Mouse (Mus musculus): ENCODE measurements around the gene Dcaf8.
A peak's percentile ranks its signal among the peaks of the same experiment; 100 is the strongest.

Gene Dcaf8

GRCm38 (mm10) chr1:172197146-172197545 lies 49.3 kb downstream of the Dcaf8 start:
- DNase-seq (ENCODE audit: low spot score): no peak

GRCm38 (mm10) chr1:172197851-172198250 lies 50.0 kb downstream of the Dcaf8 start:
- no peak for DNase-seq (ENCODE audit: low spot score)

DNA sequence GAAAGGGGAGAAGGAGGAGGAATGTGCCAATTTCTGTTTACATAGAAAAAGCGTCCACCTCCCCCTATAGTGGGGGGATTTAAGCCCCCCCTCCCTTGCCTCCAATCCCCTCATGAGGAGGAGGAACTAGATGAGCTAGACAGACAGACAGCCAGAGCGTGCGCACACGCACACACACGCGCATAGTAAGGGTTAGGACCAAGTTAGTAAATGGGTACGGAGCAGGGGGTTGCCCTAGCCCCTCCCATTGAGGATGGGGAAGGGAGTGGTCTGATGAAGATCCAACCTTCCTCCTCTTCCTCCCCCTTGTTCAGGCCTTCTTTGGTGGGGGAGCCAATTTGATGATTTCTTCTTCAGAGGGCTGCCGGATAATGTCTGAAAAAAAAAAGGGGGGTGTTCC lies 50.4 kb downstream of the Dcaf8 start:
- DNase-seq (ENCODE audit: low spot score): no peak

DNA sequence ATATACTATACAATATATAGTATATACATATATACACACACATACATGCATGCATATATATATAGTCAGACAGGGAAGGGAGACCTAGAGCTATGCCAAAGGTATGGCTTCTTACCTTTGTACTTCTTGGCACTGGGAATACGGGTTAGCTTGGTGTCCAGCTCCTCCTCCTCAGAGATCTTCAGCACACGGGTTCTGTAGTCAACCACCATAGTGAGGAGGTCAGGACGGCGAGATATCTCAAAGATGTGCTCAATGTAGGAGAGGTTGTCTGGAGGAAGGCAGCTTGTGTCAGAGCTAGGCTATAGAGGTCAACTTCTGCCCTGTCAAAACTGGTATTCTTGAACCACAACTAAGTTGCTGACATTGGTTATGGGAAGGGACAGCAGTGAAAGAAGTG lies 51.1 kb downstream of the Dcaf8 start:
- DNase-seq (ENCODE audit: low spot score): no peak

DNA sequence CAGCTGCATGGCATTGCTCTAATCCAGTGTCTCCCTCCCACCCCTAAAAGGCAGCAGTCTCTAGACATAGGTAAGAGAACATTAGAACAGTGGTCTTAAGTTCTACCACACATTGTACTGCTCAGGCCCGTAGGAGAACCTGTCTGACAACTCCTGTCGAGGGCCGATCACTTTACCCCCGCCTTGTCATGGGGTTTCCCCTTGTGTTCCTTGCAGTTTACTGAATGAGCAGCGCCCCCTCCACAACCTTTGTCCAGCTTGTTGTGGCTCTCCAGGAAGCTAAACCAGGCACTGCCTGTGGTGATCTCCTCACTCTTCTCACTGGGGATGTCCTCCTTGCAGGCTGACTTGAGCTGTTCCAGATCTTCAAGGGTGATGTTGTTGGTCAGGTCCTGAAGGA lies 52.3 kb downstream of the Dcaf8 start:
- DNase-seq (ENCODE audit: low spot score): no peak

DNA sequence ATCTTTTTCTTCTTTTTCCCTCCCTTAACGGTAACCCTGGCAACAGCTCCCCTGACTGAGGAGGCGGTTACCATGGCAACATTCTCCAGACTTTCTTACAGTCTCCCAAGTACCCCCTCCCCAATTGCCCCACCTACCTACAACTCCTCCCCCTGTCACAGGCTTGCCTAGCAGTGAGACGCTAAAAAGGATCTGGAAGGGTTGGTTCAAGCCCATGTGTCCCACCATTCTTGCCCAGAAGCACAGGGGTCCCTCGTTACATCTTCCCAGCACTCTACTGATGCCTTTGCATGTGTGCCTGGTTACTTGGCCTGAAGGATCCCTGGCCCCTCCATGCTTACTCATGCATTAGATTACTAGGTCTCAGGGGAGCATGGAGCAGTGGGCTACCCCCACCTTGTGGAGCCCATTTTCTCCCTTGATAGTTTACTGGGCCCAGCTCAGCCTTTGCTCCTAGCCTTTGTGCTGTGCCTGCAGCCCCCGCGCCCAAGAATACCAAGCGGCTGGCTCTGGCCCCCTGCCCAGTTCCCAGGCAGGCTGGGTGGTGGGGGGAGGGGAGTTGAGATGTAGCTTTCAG lies 53.1 kb downstream of the Dcaf8 start:
- DNase-seq (ENCODE audit: low spot score): peak; percentile 87

- DNase-seq (ENCODE audit: low spot score): peak; percentile 72
Observed at GRCm38 (mm10) chr1:172201967-172202880, 54.3 kb downstream of the Dcaf8 start.

DNA sequence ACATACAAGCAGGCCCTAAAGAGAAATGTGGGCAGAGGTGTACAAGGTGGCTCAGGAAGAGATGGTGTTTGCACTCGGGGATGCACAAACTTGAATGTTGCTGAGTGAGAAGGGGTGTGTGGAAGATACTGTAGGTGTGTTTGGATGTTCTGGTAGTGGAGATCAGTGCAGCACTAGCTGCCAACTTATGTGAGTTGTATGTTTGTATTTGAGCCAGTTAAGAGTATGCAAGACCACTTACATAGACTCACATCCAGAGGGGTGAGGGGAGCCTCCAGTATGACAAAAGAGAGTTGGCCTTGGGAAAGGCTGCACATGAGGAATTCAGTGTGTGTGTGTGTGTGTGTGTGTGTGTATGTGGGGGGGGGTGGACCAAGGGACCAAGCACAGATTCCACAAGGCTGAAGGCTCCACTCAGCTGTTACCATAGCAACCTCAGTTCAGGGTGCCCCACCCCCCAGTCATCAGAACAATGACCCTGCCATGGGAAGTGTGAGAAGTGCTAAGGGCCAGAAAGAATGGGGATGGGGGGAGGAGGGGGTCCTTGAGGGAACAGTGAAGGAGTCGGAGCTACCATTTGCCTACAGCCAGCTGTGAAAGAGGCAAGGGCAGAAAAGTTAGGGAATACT lies 55.1 kb downstream of the Dcaf8 start:
- DNase-seq (ENCODE audit: low spot score): peak; percentile 93

DNA sequence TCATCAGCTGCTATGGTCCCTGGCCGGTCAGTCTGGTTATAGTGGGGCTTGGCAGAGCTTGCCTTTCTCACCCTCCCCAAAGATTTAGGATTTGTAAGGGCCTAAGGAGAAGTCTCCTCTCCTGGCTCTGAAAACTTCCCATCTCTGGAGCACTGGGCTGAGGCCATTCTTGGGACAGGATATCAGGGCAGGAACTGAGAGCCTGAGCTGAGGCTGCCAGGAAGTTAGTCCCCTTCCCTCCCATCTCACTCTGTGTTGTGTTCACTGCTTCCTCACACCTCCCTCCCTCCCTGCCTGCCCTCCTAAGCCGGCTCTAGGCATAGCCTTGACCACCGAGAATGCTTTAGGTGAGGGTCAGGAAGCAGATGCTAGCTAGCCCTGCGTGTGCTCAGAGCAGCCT lies 55.7 kb downstream of the Dcaf8 start:
- DNase-seq (ENCODE audit: low spot score): peak; percentile 57

DNA sequence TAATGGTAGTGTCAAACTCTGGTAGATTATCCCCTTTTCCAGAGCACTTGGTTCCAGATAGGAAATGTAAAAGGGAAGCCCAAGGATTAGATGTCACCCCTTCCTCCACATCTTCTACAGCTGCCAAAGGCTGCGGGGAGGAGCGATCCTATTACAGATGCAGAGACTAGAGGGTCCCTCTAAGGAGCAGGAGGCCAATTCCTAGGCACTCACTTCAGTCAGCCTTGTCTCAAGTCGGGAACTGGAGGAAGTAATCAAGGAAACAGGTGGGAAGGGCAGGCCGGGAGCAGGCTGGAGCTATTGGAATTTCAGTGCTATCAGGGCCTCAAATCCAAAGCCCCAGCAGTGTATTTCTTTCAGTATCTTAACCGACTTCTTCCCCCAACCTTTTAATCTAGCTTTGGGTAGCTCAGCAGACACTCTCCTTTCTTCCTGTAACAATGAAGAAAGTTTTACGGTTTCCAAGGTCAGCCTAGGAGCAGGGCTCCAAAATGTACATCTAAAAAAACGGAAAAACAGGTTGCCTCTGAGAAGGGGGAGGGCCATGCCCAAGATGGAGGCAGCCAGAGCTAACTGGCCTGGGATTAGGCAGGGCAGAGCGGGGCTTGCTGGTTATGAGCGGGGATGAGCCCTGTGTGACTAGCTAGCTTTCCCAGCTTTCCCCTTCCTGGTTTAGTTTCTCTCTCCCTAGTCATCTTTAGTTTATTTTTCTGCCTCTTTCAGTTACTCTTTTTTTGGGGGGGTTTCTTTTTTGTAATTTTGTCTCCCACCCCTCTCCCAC lies 56.3 kb downstream of the Dcaf8 start:
- peak; percentile 41 for DNase-seq (ENCODE audit: low spot score)

- DNase-seq (ENCODE audit: low spot score): peak; percentile 58
Observed at GRCm38 (mm10) chr1:172204814-172205740, 57.2 kb downstream of the Dcaf8 start.

DNA sequence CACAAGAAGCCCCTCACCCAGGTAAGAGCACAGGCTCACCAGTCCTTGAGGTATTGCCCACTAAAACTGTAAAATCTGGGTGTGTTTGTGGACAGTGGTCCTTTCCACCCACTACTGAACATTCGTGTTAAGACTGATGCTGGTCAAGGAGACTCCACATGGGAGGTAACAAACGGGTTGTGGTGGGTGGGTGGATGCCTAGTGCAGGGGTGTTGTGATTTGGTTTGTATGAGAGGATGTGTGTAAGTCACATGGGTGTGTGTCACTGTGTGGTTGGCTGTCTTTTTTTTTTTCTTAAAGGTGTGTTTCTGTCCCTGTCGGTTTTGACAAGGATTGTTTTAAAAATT lies 57.8 kb downstream of the Dcaf8 start:
- DNase-seq (ENCODE audit: low spot score): no peak

DNA sequence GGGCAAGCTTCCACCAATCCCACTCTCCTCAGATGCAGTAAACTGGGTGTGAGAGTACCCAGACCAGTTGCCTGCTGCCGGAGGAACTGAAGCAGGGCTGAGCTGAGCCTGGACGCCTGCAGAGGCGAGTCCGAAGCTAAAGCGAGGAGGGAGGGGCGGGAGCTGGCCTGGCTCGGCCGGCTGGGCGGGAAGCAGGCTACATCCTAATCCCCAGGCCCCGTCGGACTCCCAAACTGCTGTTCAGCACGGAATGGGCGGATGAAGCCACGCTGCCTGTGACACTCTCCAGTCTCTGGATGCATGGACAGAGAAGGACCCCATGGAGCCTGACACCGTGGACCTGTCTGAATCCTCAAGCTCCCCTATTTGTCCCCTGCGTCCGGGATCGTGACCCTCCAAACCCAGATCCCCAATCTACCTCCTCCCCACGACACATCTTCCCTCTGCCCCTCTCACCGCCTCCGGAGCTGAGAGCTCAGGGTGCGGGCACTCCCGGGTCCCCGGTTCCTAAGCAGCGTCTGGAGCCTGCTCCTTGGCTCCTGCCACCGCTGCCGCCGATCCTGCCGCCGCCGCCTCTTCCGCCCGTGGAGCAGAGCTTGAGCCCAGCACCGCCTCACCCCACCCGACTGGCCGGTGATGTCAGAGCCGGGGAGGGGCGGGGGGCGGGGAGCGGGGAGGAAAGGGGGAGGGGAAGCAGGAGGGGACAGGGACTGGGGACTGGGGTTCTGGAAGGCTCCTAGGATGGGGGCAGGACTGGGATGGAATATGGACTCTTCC lies 58.4 kb downstream of the Dcaf8 start, which contains the start of gene Pea15a:
TSS of gene Pea15a (minus strand) at position 664 of the 777 bp plus-strand sequence.
- DNase-seq (ENCODE audit: low spot score): peak; percentile 82

DNA sequence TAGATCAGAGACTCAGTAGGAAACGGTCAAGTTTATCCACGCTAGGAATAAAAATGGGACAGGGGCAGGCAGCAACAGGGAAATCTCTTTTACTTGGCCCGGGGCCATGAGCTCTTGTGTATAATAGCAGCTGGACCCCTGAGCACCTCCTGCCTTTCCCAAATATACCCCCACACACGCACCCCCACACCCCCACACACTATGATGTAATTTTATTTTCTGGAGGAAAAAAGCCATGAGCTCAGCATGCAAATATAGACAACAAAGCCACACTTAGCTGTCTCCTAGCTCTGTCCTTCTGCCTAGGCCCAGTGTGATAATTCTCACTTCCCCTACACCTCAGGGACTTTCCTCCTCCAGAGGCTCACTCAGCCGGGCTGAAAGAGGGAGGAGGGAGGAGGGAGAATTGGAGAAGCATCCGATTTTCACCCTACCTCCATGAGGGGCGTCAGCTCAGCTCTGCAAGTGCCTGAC lies 59.3 kb downstream of the Dcaf8 start:
- DNase-seq (ENCODE audit: low spot score): no peak

DNA sequence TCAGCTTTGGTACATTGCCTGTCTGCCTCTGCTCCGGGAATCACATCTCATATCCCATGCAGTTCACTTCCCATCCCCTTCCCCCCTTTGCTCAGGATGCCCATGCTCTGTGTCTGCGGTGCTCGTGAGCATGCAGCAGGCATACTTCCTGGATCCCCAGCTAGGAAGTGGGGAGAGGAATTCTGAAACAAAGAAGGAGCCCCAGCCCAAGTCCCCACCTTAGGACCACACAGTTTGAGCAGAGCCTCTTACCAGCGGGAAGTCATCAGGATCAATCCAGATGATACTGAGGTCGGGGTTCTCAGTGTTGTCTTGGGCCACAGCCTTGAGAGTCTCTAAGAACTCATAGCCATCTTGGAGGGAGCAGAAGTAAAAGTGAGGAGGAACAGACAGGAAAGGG lies 64.9 kb downstream of the Dcaf8 start:
- DNase-seq (ENCODE audit: low spot score): no peak

DNA sequence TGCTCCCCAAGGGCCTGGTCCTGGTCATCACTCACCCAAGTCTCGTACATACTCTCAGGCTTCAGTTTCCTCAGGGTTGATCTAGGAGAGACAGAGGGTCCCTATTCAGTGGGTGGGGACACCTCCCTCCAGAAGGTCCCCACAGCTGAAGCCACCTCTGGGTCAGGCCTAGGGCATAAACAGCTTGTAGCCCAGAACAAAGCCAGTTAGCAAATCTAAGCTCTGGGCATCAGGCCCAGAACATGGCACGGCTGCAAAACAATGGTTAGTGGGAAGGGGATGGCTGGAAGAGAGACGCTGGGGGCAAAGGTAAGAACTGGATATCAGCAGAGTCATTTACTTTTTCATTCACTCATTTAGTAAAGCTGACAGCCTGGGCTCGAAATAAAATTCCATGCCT lies 65.9 kb downstream of the Dcaf8 start:
- no peak for DNase-seq (ENCODE audit: low spot score)

- DNase-seq (ENCODE audit: low spot score): no peak
Observed at GRCm38 (mm10) chr1:172214748-172215147, 66.9 kb downstream of the Dcaf8 start.

DNA sequence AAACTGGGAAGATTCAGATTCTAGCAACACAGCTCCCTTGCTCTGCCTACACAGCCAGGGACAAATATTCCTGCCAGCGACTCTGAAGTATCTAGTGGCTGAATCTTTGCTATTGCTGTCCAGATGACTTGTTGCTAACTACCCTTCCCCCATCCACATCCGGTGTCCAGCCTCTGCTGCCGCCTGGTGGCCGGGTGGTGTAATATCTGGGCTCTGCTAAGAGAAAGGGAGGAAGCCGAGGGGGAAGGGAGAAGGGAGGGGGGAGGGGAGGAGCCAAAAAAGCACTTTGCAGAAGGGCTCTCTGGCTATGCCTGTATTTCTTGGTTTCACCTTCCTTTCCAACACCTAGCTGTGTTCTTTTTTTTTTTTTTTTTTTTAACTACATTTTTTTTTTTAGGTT lies 69.3 kb downstream of the Dcaf8 start:
- peak; percentile 96 for DNase-seq (ENCODE audit: low spot score)

DNA sequence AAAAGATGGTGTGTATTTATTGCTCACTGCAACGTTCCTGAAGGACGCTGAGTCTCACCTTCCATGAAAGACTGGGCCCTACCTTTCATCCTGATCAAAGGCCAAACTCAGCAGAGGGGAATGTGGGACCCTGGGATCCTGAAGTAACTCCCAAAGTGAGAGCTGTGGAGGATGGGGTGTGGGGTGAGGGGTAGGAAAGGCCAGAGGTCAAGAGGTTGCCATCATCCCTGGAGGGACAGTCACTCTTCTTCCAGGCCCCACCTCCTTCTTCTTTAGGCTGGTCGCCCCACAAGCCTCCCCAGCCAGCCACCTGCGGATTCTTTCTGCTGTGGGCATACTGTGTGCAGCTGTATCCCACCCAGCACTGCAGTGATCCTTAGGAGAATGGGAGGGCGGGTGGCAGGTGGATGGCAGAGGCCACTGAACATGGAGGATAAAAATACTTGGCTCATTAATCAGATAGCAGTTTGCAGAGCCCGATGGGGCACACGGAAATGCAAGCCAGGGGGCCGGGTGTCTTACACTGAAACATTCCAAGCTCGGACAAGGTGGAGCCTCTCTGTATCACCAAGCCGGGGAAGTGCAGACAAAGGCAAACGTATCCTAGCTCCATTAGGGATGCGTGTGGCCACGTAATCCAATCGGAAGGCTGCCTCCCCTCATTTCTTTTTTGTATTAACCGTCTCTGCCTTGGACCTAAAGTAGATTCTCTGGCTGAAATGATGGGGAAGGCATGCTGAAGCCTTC lies 70.5 kb downstream of the Dcaf8 start:
- no peak for DNase-seq (ENCODE audit: low spot score)
